Mouse (Mus musculus) intestine, embryonic 14.5 days (tissue): ENCODE results near the gene Rasgrf1. TPM values are rescaled to one million over a fixed set of nuclear protein-coding genes. Genes with fewer than 3 reads are reported as not detected.
A peak's percentile ranks its signal among the peaks of the same experiment; 100 is the strongest.
"Not testable (repeated sequence)": the region's sequence is repeated elsewhere in the genome, so short reads cannot be mapped to it uniquely, and the experiment has no call there.

Source experiments
- ATAC-seq: fragments of 200-750 bp; cut with Nextera tagmentation; replicated peaks from 2 replicates; pipeline ENCODE4 v1.8.0; 2017; ENCODE audit warnings: low read depth, moderate number of reproducible peaks, moderate TSS enrichment, moderate library complexity; ENCODE audit not compliant: low FRiP score, low TSS enrichment
- DNase-seq: peaks from one replicate; pipeline ENCODE4 v3.0.0-alpha.2; 2018; ENCODE audit warnings: low spot score
- H3K27ac ChIP-seq: fragments of 300-500 bp; sonication (generic); 2 replicates; pipeline ENCODE4 v1.5.1; 2014; ENCODE audit warnings: low read depth, mild to moderate bottlenecking, control low read depth
- H3K27me3 ChIP-seq: fragments of 300-500 bp; sonication (generic); replicated peaks from 2 replicates; pipeline ENCODE4 v1.6.1; 2014; ENCODE audit warnings: low read length, control low read depth; ENCODE audit not compliant: control insufficient read depth, insufficient read depth
- H3K36me3 ChIP-seq: fragments of 300-500 bp; sonication (generic); 2 replicates; pipeline ENCODE4 v1.6.1; 2014; ENCODE audit warnings: low read length, control low read depth; ENCODE audit not compliant: control insufficient read depth, insufficient read depth
- H3K4me1 ChIP-seq: fragments of 300-500 bp; sonication (generic); replicated peaks from 2 replicates; pipeline ENCODE4 v1.6.1; 2014; ENCODE audit warnings: low read length, control low read depth, mixed read lengths; ENCODE audit not compliant: control insufficient read depth, insufficient read depth
- H3K4me2 ChIP-seq: fragments of 300-500 bp; sonication (generic); 2 replicates; pipeline ENCODE4 v1.6.1; 2014; ENCODE audit warnings: low read length
- H3K4me3 ChIP-seq: fragments of 300-500 bp; sonication (generic); 2 replicates; pipeline ENCODE4 v1.5.1; 2014; ENCODE audit warnings: low read depth, low read length, control low read depth, mixed read lengths
- H3K9ac ChIP-seq: fragments of 300-500 bp; sonication (generic); 2 replicates; pipeline ENCODE4 v1.6.1; 2014; ENCODE audit warnings: mild to moderate bottlenecking, low read length
- H3K9me3 ChIP-seq: fragments of 300-500 bp; sonication (generic); 2 replicates; pipeline ENCODE4 v1.6.1; 2016; ENCODE audit warnings: low read length, control low read depth; ENCODE audit not compliant: control insufficient read depth
- WGBS: fragments of 180-500 bp; shearing (Covaris S2); extraction: QIAGEN DNeasy Blood & Tissue Kit; methylation state at CpG from one replicate; pipeline ENCODE4 v1.1.7; 2014; 5-methylcytosine and 5-hydroxymethylcytosine counted together
- polyA plus RNA-seq: library from polyadenylated mRNA; unstranded; fragments of >200 nt; fragmentation: Nextera tagmentation; extraction: Ambion mirVana; gene quantifications from 2 replicates; pipeline ENCODE4 v1.2.1, GENCODE M21; 2014

Gene Rasgrf1
- polyA plus RNA-seq, 1 experiment from 2014 or later = 0.35 TPM

GRCm38 (mm10) chr9:90056716-90057115 is 147.0 kb downstream of the Rasgrf1 start:
- no peak overlapping the region for H3K4me3 ChIP-seq
- no peaks in the 10 kb centered on the region for H3K4me1 ChIP-seq
- no peaks in the 10 kb centered on the region for H3K9me3 ChIP-seq
- no peak overlapping the region for H3K4me2 ChIP-seq
- no peak overlapping the region for H3K27ac ChIP-seq
- no peaks in the 10 kb centered on the region for H3K27me3 ChIP-seq
- no peak overlapping the region for H3K9ac ChIP-seq
- no peak for ATAC-seq
- no peak for DNase-seq
- no peaks in the 10 kb centered on the region for H3K36me3 ChIP-seq
- 85% methylated on average over 2 of the region's 2 CpGs for WGBS

- H3K4me1 ChIP-seq = no peaks in the 10 kb centered on the region
- no peak for ATAC-seq
- DNase-seq = no peak
These were observed 150.3 kb downstream of the Rasgrf1 start for GRCm38 (mm10) chr9:90059828-90060573.

GRCm38 (mm10) chr9:90060574-90060875 is 150.8 kb downstream of the Rasgrf1 start:
- Histone ChIP-seq H3K9ac (no peak overlapping the region), H3K9me3 (no peaks in the 10 kb centered on the region), H3K4me3 (no peak overlapping the region), H3K36me3 (no peaks in the 10 kb centered on the region), H3K4me1 (no peaks in the 10 kb centered on the region), H3K4me2 (no peak overlapping the region), H3K27me3 (no peaks in the 10 kb centered on the region), H3K27ac (no peak overlapping the region)
- no peak for ATAC-seq
- no peak for DNase-seq
- 82% methylated on average over 2 of the region's 2 CpGs for WGBS

More at GRCm38 (mm10) chr9:90059828-90060573, 150.3 kb downstream of the Rasgrf1 start:
- 74% methylated on average over 9 of the region's 9 CpGs for WGBS
- H3K4me2 ChIP-seq = no peak overlapping the region
- H3K9ac ChIP-seq = no peak overlapping the region
- no peak overlapping the region for H3K4me3 ChIP-seq
- H3K27ac ChIP-seq = no peak overlapping the region
- H3K9me3 ChIP-seq = no peaks in the 10 kb centered on the region
- no peaks in the 10 kb centered on the region for H3K27me3 ChIP-seq
- H3K36me3 ChIP-seq = no peaks in the 10 kb centered on the region

DNA sequence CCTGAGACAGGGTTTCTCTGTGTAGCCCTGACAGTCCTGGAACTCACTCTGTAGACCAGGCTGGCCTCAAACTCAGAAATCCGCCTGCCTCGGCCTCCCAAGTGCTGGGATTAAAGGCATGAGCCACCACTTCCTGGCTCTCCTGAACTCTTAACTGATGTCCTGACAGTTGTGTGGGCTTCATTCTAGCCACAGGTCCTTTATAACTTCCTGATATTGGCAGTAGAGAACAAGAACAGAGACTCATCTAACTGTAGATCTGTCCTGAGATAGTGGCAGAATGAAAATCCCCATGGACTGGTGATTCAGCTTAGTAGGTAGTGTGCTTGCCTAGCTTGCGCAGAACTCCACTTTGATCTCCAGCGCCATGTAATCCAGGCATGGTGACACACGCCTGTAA is 151.2 kb downstream of the Rasgrf1 start:
- not testable (repeated sequence) for H3K4me3 ChIP-seq, ATAC-seq, DNase-seq, H3K4me1 ChIP-seq, H3K27ac ChIP-seq, H3K9ac ChIP-seq, H3K36me3 ChIP-seq, H3K27me3 ChIP-seq, H3K4me2 ChIP-seq, H3K9me3 ChIP-seq
- WGBS = 88% methylated on average over 5 of the region's 5 CpGs

DNA sequence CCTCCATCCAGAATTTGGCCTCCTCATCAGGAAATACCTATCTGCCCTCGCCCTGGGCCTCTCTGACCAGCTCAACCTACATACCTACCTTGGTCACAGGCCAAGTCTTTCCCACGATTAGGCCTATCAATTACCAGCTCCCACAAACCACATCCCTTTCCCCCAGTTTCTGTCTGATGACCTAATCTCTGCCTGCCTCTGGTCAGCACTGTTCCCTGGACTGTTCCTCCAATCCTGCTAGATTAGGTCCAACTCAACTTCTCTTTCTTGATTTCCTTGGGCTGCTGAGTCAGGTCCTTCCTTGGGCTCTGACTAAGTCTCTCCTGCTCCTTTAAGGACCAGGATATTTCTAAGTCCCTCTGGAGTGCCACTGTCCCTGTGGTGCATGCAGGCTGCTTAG is 157.6 kb downstream of the Rasgrf1 start:
- no peaks in the 10 kb centered on the region for H3K9me3 ChIP-seq
- 76% methylated on average over 2 of the region's 2 CpGs for WGBS

DNA sequence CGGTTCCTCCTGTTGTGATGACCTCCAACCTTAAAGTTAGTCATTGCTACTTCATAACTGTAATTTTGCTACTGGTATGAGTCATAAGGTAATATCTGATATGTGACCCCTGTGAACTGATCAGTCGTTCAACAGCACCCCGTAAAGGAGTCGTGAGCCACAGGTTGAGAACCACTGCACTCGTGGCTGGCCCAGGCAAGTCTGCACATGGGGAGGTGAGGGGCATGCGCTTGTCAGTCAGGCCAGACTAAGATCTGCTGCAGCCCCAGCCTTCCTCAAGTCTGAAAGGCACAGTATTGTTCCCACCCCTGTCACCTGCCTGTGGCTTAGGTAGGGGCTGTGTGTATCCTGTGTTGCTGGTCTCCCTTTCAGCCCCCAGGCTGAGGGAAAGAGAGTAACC is 159.1 kb downstream of the Rasgrf1 start:
- no peak for DNase-seq
- Histone ChIP-seq H3K4me3 (no peak overlapping the region), H3K9ac (no peak overlapping the region), H3K4me1 (no peaks in the 10 kb centered on the region), H3K27me3 (no peaks in the 10 kb centered on the region), H3K9me3 (no peaks in the 10 kb centered on the region), H3K4me2 (no peak overlapping the region), H3K36me3 (no peaks in the 10 kb centered on the region), H3K27ac (no peak overlapping the region)
- no peak for ATAC-seq
- 84% methylated on average over 6 of the region's 6 CpGs for WGBS

More for the DNA sequence above, 157.6 kb downstream of the Rasgrf1 start:
- Histone ChIP-seq H3K27ac (no peak overlapping the region), H3K9ac (no peak overlapping the region), H3K4me3 (no peak overlapping the region), H3K4me1 (no peaks in the 10 kb centered on the region), H3K27me3 (no peaks in the 10 kb centered on the region), H3K36me3 (no peaks in the 10 kb centered on the region), H3K4me2 (no peak overlapping the region)
- ATAC-seq (no peak), DNase-seq (no peak)

DNA sequence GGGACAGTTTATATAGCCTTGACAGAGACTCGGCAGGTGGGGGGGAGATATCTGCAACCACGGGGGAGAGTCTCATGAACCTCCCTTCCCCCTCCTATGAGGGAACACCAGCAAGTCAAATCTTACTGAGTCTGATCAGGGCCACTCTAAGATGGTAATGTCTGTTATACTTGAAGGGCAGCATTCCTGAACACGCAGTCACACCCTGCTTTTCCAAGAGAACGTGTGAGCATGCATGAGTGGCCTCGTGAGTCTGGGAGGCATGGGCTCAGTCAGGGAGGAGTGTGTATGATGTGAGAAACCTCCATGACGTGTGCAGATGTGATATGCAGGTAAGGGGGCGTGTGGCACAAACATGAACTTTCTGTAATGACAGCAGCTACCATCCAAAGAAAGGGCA is 159.8 kb downstream of the Rasgrf1 start:
- no peak overlapping the region for H3K4me3 ChIP-seq
- H3K36me3 ChIP-seq = no peaks in the 10 kb centered on the region
- no peaks in the 10 kb centered on the region for H3K9me3 ChIP-seq
- peak; percentile 84 for ATAC-seq
- no peak overlapping the region for H3K9ac ChIP-seq
- no peak overlapping the region for H3K4me2 ChIP-seq
- H3K27me3 ChIP-seq = no peaks in the 10 kb centered on the region
- no peak for DNase-seq
- 66% methylated on average over 7 of the region's 7 CpGs for WGBS
- no peak overlapping the region for H3K27ac ChIP-seq
- no peaks in the 10 kb centered on the region for H3K4me1 ChIP-seq

DNA sequence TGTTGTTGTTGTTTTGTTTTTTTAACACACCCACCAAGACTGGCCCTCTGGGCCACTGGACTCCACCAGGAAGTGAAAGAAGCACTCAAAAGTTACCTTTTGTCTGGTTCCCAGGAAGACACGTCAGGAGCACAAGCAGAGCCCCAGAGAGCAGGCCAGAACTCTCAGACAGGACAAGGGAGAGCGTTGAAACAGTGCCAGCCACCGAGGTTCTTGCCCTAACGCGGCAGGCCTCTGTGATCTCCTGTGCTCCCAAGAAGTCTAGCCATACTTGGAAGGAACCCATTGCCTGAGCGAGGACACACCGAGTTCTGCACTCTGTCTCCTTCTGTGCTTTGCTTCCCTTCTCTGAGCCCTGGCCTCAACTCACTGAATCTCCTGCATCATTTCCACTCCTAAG is 160.5 kb downstream of the Rasgrf1 start:
- Histone ChIP-seq H3K36me3 (no peaks in the 10 kb centered on the region), H3K4me2 (no peak overlapping the region), H3K9ac (no peak overlapping the region), H3K4me3 (no peak overlapping the region), H3K27ac (no peak overlapping the region), H3K27me3 (no peaks in the 10 kb centered on the region), H3K4me1 (no peaks in the 10 kb centered on the region), H3K9me3 (no peaks in the 10 kb centered on the region)
- ATAC-seq = no peak
- WGBS = 83% methylated on average over 7 of the region's 7 CpGs
- DNase-seq = no peak

GRCm38 (mm10) chr9:90075336-90075735 is 165.6 kb downstream of the Rasgrf1 start:
- H3K9ac ChIP-seq = no peak overlapping the region
- H3K36me3 ChIP-seq = no peaks in the 10 kb centered on the region
- WGBS = 82% methylated on average over 4 of the region's 4 CpGs
- H3K9me3 ChIP-seq = no peaks in the 10 kb centered on the region
- no peak for DNase-seq
- H3K4me1 ChIP-seq = no peaks in the 10 kb centered on the region
- H3K27ac ChIP-seq = no peak overlapping the region
- no peak overlapping the region for H3K4me3 ChIP-seq
- no peaks in the 10 kb centered on the region for H3K27me3 ChIP-seq
- no peak for ATAC-seq
- H3K4me2 ChIP-seq = no peak overlapping the region
